Mouse (Mus musculus) ovary, postnatal 10 days (tissue): ENCODE measurements around the gene Npr1.
A peak's percentile ranks its signal among the peaks of the same experiment; 100 is the strongest.

Experiments used
- DNase-seq: peaks from one replicate; pipeline ENCODE4 v3.0.0; 2022; ENCODE audit warnings: low spot score

Npr1 gene

DNA sequence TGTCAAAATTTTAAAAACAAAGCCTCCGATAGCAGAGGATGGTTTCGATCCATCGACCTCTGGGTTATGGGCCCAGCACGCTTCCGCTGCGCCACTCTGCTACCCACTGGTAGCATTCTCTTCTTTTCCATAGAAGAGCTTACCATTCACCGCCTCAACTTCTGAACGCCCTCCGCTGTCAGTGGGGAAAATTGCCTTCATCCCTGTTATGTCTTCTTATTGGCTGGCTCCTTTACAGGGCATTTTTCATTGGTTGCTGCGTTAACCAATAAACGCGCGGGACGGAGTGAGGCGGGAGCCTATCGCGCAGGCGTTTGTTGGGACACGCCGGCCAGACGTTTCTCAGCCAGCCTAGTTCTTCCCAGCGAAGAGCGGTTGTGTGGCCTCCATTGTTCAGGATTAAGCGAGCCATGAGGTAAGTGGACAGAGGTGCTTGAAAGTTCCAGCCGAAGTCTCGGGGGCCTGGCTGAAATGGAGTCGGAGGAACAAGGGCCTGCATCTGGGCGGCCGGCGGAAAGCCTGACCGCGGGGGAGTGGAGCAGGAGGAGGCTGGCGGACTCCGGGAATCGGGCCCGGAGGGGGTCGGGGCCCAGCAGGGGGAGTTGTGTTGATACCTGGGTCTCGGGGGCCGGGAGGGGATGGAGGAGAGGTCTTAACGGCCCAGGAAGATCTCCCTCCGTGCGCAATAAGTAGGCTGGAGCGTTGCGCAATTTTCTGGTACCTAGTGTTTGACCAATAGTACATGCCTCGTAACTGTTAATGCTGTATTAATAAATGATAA is 10.4 kb upstream of the Npr1 start, which contains the start of gene Ilf2:
Ilf2 (plus strand) TSS at position 296 of the 781 bp plus-strand sequence.
- DNase-seq = peak; percentile 90

DNA sequence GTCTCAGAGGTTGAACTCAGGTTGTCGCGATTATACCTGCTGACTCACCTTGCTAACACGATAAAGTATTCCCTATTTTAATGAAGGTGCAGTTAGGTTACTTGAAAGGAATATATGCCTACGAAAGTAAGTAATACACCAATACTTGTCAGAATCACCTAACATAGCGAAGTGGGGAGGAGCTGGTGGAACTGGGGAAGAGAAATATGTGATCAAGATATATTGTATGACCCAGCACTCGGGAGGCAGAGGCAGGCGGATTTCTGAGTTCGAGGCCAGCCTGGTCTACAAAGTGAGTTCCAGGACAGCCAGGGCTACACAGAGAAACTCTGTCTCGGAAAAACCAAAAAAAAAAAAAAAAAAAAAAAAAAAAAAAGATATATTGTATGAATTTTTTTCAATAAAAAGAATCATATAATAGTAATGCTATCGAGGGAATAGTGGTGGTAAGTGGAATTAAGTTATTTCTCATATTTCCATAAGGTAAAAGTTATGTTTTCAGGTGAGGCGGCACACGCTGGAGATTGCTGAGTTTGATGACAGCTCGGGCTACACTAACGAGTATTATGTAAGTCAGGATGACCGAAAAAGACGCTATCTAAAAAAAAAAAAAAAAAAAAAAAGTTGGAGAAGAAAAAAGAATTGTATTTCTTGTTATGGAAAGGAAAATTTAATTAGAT is 9.6 kb upstream of the Npr1 start:
- DNase-seq = no peak

DNA sequence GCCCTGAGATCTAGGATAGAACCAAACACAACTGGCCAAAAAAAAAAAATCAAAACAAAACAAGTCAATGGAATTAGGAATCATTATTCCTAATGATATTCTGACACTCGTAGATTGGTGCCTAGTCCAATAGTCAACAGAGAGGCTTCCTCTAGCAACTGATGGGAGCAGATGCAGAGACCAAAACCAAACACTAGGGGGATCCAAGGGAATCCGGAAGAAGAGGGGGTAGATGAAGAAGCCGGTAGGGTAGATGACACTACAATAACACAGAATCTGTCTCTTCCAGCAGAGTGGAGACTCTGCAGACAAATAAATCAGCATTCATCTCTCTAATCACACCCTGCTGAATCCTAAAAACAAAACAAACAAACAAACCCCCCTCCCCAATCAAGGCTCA is 6.5 kb upstream of the Npr1 start:
- no peak for DNase-seq

DNA sequence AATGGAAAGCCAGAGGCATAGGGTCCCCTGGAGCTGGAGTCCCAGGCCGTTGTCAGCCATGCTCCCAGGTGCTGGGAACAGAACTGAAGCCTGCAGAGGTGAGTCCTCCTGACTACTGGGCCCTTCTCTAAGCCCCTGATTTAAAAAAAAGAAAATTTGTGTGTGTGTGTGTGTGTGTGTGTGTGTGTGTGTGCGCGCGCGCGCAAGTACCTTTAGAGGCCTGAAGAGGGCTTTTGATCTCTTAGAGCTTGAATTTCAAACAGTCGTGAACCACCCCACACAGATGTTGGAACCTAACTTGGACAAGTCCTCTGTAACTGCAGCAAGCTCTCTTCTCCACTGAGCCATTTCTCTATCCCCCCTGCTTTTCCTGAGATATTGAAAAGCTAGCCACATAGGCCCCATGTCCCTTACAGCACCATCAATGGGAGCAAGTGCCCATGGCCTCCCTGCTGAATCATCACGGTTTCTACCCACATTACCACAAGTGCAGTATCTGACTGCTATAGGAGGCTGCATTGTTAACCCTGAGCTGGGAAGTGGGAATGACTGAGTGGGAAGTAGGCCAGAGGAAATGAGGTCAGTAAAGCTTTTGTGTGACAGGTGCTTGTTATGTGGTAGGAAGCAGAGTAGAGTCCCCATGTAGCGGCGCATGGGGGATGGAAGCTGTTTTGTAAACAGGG is 2.1 kb upstream of the Npr1 start:
- DNase-seq = no peak

DNA sequence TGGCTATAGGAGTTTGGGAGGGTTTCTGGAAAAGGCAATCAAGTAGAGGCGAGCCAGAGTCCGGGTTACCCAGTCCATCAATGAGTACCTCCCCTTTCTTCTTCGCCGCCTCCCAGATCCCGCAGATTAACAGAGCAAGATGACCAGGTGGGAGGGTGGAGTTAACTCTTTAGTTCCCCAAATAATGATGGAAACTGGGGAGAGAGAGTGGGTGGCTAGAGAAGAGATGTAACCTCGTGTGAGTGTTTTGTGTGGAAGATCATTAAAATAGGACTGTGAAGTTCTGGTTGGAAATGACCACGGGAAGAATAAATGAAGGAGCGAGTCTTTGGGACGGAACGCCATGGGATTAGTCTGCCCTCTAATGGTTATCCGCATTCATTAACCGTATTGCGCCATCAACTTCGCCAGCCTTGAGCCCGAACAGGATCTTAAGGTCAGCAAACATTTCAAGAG is 673 bp upstream of the Npr1 start:
- DNase-seq = peak; percentile 33

DNA sequence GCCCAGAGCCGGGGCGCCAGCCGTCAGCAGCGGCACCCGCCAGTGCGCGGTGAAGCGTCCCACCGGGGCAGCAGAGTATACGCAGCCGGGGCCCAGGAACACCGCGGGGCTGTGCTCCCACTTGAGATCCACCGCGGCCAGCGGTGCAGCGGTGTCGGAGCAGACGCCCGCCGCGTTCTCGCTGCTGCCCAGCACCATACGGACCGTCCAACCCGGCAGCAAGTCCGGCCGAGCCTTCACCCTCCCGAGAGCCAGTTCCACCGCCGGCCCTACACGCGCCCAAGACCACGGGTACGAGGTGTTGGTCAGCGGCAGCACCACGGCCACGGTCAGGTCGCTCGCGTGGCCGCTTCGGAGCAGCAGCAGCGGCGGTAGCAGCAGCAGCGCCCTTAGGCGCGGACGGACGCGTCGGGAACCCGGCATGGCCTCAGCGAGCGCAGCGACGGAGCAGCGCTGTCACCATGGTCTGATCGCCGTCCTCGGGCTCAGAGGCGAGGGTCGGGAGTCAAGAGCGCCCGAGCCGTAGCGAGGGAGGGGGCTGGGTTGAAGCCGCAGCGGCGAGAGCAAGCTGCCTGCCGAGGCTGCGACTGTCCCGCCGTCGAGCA is 483 bp downstream of the Npr1 start:
- DNase-seq = peak; percentile 41

DNA sequence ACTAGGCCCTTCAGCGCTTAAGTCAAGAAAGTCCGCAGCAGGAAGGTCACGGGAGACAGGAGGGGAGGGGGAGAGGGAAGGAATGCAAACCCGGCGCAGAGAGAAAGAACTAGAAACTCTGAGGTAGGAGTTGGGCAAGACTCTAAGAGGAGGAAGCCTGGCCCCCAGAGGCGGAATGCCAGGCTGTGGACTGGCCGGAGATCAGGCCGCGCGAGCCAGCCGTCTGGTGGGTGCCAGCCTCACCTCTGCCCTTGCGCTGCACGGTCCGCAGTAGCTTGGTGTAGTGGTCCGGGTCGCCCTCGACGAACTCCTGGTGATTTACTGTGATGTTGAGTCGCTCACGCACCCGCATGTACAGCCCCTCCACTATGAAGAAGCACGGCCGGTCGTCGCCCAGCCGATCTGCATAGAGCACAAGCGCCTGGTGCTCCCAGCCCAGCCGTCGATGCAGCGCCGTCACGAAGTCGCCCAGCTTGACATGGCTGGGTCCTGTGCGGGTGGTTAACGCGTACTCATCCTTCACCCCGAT is 1.1 kb downstream of the Npr1 start:
- no peak for DNase-seq

DNA sequence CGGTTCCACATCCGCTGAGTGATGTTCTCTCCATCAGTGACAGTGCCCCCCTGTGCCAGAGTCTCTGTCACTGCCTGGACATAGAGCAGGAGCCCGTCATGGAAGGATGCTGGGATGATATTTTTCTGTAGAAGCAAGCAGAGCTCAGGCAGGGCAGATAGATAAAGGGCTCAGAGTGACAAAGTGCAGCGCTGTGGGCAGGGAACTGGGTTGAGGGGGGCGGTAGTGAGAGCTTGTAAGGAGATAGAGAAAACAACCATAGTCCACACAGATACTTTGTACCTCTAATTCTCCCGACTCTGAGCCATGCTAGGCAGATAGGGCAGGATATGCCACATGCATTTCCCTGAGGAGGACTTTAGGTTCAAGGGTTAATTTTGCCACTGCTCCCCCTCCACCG is 3.1 kb downstream of the Npr1 start:
- DNase-seq = no peak

DNA sequence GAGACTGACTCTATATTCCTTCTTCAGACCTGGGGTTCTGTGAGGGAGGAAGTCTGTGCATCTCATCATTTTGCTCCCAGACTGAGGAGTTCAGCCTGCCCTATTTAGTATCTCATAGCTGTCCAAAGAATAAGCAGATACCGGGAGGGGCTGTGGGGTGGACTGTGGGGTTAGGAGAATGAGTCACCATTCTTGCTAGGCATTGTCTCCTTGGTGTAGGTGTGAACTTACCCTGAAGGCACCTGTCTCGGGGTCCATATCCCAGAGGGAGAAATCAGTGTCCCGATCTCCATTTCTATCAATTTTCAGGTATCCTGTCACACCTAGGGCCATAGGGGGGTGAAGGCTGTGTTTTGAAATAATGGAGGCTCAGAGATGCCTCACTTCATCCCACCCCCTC is 3.7 kb downstream of the Npr1 start:
- no peak for DNase-seq

DNA sequence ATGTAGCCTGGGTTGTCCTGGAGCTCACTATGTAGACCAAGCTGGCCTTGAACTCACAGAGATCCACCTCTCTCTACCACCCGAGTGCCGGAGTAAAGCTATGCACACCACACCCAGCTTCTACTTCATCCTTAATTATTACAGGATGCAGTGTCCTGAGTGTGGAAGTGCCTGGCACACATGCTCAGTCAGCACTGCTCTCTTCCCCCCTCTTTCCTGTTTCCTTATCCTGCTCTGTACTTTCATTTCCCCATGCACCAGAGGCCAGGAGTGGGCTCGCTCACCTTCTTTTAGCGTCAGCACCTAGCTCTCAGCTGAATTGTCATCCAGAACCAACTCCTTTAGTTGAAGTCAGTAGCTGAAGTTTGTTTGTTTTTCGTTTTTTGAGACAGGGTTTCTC is 5.4 kb downstream of the Npr1 start:
- no peak for DNase-seq

DNA sequence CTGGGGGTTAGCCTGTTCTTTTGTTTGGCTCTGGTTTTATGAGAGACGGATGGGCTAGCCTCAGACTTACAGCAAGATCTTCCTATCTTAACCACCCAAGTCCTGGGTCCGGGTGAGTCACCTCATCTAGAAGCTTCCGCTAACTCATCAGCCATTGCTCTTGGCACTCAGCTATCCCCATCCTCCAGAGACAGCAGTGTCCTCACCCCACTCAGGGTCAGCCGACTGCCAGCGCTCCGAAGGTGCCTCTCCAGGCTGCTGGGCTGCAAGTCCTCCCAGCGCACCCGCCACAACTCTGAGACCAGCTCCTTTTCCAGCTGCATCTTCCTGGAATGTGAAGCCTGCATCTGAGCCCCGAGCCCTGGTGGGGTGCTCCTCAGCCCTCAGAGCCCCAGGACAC is 5.9 kb downstream of the Npr1 start:
- DNase-seq = no peak

DNA sequence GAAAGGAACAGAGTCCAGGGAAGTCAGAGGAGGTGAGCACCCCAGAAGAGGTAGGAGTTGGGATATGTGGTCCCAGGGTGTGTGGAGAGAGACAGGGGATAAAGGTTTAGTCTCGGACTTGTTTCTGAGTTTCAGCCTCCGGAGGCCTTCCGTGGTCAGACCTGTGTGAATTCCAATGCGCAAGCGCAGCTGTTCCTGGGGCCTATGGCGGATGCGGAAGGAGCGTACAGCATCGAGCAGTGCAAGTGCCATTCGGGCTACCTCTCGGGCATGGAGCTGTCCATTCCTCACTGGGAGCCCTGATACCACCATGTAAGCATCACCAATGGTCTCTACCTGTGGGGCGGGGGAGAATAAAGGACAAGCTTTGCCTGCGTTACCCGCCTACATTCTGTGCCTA is 10.7 kb downstream of the Npr1 start:
- DNase-seq = no peak

DNA sequence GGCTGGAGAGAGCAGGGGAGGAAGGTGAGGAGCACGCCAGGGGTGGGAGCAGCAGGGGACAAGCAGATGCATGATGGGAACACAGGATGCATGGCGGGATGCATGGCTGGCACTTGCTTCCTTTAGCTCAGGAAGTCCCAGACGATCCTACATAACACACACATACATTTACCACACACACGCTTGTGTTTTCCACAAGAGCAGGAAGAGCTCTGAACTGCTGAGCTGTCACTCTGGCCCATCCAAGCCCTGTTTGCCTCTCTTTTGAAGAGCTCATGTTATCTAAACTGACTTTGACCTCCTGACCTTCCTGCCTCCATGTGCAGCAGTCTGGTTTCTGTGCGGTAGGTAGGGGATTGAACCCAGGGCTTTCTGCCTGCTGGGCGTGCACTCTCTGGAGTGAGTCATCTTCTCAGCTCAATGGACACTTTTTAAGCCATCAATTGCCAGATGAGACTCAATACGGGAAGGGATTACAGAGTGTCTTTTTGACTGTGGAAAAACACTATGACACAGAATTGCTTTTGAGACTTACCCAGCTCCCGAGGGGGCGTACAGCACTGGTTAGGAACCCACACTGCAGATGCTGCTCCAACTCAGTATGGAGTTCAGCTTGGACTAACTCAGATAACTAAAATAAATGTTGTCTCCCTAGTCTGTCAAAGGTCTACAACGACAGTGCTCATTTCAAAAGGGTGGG is 14.1 kb downstream of the Npr1 start:
- DNase-seq = no peak

DNA sequence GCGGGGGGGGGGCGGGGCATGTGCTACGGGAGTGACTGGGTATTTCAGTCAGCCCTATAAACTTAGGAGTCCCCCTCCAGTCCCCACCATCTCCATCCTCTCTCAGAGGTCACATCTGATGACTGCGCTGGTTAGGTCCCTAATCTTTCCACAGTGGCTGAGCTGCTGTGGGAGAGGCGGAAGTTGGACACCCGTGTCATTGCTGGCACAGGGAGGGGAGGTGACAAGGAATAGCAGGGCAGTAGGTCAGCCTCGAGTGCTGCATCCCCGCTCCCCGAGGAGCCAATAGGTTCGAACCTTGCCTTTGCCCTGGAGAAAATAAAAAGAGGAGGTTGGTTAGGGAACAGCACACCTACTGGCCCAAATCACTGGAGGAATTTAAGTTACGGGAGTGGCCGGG is 14.8 kb downstream of the Npr1 start:
- no peak for DNase-seq

DNA sequence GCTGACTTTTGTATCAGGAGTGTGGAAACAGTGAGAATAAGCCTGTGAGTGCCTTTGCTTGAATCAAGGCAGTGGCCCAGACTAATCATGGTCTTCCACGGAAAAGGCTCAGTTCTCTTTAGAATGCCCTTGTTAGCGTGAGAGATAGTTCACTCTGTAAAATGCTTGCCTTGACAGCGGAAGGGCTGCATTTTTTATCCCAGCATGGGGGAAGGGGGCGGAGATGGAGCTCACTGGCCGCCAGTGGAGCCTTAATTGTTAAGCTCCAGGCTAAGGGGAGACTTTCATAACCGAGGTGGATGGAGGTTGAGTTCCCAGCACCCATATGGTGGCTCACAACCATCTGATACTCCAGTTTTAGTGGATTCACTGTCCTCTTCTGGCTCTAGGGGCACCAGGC is 17.0 kb downstream of the Npr1 start:
- DNase-seq = no peak

DNA sequence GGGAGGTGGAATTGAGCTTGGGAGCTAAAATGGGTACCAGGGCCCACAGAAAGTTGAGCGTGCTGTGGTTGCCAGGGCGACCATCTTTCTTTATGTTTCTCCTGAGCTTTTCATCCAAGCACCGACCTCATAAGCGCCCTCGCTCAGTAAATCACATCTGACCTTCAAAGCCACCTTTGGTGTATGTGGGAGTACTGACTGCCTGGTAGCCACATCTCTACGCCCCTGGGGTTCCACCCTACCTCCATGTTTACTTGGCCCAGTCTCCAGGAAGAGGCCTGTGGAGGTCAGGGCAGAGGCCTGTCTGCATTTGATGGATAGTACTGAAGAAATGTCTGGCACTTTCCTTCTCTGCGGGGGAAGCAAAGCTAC is 18.6 kb downstream of the Npr1 start:
- DNase-seq = no peak

DNA sequence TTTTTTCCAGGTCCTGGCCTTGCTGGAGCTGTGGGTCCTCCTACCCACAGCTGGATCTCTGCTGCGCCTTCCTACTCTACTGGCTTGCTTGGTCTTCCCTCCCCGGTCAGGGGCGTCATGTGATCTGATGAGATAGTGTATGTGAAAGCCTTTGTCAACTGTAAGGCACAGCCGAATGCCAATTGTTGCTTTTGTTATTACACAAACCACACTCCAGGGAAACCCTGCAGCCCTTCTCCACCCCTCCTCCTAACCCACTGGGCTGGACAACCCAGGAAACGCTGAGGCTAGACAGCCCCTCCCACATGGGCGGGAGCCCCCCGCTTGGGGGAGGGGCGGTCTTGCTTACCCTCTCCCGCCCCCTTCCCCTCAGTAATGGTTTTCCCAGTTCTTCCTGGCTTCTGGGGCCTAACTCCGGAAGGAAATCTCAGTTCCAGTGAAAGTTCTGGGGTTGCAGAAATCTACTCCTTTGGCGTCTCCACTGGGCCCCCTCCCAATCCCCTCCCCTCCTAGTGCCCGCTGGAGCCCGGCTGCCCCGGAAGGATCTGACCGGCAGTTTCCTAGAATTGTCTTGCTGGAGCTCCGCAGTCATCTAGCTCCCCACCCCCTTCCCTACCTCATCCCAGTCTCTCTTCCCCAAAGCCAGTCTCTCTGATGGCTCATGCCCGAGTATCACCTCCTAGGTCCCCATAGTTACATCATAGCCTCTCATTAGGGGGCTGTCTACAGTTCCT is 19.1 kb downstream of the Npr1 start:
- peak; percentile 75 for DNase-seq

DNA sequence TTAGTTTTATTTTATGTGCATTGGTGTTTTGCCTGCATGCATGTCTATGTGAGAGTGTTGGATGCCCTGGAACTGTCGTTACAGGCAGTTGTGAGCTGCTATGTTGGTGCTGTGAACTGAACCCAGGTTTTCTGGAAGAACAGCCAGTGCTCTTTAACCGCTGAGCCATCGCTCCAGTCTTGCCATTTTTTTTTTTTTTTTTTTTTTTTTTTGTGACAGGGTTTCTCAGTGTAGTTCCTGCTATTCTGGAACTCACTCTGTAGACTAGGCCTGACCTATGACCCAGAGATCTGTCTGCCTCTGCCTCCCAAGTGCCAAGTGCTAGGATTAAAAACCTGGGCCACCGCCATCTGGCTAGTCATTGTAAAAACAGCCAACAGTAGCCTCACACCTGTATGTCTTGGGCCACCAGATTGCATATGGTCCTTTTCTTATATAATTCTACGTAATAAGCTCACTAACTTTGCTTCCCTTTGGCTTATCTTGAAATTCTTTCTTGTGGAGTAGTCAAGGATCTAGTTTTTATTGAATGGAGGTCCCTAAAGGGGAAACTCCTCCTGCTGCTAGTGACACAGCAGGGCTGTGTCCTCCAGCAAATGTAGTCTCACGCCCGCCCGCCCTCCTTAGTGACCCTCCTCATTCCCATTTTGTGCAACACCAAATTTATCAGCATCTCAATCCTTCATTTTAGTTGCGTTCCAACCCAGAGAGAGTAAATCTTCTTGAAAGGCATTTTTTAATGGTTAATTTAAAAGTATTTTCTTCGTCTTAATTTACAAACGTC is 20.1 kb downstream of the Npr1 start:
- no peak for DNase-seq

DNA sequence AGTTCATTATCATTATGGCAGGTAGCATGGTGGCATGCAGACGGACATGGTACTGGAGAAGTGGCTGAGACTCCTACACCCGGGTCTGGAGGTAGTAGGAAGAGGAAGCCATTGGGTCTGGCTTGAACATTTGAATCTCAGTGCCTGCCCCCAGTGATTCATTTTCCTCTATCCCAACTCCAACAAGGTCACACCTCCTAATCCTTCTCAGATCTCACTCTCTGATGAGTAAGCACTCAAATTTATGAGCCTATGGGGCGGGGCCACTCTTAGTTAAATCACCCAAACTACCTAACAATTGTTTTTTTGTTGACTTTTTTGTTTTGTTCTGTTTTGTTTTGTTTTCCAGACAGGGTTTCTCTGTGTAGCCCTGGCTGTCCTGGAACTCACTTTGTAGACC is 21.7 kb downstream of the Npr1 start:
- DNase-seq = no peak

DNA sequence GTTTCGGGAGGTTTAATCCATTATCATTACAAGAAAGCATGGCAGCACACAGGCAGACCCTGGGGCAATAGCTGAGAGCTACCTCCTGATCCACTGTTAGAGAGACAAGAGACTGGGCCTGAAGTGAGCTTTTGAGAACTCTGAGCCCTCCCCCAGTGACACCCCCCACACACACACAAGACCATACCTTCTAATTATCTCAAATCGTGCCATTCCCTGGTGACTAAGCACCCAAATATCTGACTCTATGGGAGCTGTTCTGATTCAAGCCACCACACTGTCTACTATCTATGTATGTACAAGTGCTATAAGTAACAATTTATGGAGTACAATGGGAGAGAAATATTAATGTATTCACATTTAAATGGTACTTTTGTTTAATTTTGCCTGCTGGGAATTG is 24.9 kb downstream of the Npr1 start:
- no peak for DNase-seq
